Mouse (Mus musculus) MEL (cell line): ENCODE measurements around the gene Gm10408.
"Not testable (repeated sequence)": the region's sequence is repeated elsewhere in the genome, so short reads cannot be mapped to it uniquely, and the experiment has no call there.

Experiments
- CTCF ChIP-seq, 3 experiments: IDR thresholded peaks in 2 of 3; conservative IDR thresholded peaks in 1 of 3; 2 replicates each; pipeline ENCODE4 v1.5.1; 2011 to 2012; ENCODE audit warnings: low read length in 3 of 3, low read depth in 2 of 3, mild to moderate bottlenecking in 2 of 3, improper control_type of control experiment in 1 of 3, inconsistent platforms in 1 of 3, mixed read lengths in 1 of 3, moderate library complexity in 1 of 3; ENCODE audit not compliant: control insufficient read depth in 1 of 3, insufficient read depth in 1 of 3, poor library complexity in 1 of 3, severe bottlenecking in 1 of 3
- MAX ChIP-seq: IDR thresholded peaks from 2 replicates; pipeline ENCODE4 v1.6.1; 2011; ENCODE audit warnings: low read length, improper control_type of control experiment
- USF2 ChIP-seq, 2 experiments: IDR thresholded peaks; 2 replicates each; pipeline ENCODE4 v1.6.1; 2011 to 2012; ENCODE audit warnings: improper control_type of control experiment in 2 of 2, low read length in 2 of 2, borderline replicate concordance in 1 of 2, inconsistent platforms in 1 of 2, low read depth in 1 of 2, mild to moderate bottlenecking in 1 of 2; ENCODE audit not compliant: insufficient read depth in 1 of 2

- TF ChIP-seq USF2 (IDR thresholded peaks at IDR 0.05; ENCODE audit: borderline replicate concordance in 1 of 2, insufficient read depth in 1 of 2, low read depth in 1 of 2, low read length in 2 of 2); CTCF (IDR thresholded peaks at IDR 0.05 in 2 of 3, conservative IDR thresholded peaks at IDR 0.05 in 1 of 3; ENCODE audit: control insufficient read depth in 1 of 3, insufficient read depth in 1 of 3, low read depth in 2 of 3, low read length in 3 of 3, poor library complexity in 1 of 3, severe bottlenecking in 1 of 3); MAX: not testable (repeated sequence)
Measured at GRCm38 (mm10) chr14:3427803-3428202, 21.4 kb upstream of the Gm10408 start, which contains the start of gene Gm3005.
